Mouse (Mus musculus) layer of hippocampus, adult 18-20 months (tissue): ENCODE data around the gene Tm7sf2. TPM values are rescaled to one million over a fixed set of nuclear protein-coding genes. Genes with fewer than 3 reads are reported as not detected.
A peak's percentile ranks its signal among the peaks of the same experiment; 100 is the strongest.

ENCODE experiments used
- DNase-seq, 2 experiments: peaks; one replicate each; pipeline ENCODE4 v3.0.0; 2022; ENCODE audit warnings: low spot score in 2 of 2
- long read RNA-seq: library from polyadenylated mRNA; stranded (forward); transcript quantifications from one replicate; pipeline ENCODE4 v2.0.0, GENCODE M21; 2021
- total RNA-seq, 2 experiments: library from RNA; stranded (reverse); gene quantifications; 2 replicates each; pipeline ENCODE4 v1.2.3; 2021

Tm7sf2 gene
- 10 to 100 TPM; 22.4 to 24.4 TPM for total RNA-seq
- long read RNA-seq, transcript Tm7sf2-201 (10 exons, 1,471 nt) = major isoform, 8 of 24 reads
- long read RNA-seq, partial matches to known transcripts = 5 of 24 reads
- long read RNA-seq, other reads (novel, unspliced or antisense) = 10 of 24 reads

DNA sequence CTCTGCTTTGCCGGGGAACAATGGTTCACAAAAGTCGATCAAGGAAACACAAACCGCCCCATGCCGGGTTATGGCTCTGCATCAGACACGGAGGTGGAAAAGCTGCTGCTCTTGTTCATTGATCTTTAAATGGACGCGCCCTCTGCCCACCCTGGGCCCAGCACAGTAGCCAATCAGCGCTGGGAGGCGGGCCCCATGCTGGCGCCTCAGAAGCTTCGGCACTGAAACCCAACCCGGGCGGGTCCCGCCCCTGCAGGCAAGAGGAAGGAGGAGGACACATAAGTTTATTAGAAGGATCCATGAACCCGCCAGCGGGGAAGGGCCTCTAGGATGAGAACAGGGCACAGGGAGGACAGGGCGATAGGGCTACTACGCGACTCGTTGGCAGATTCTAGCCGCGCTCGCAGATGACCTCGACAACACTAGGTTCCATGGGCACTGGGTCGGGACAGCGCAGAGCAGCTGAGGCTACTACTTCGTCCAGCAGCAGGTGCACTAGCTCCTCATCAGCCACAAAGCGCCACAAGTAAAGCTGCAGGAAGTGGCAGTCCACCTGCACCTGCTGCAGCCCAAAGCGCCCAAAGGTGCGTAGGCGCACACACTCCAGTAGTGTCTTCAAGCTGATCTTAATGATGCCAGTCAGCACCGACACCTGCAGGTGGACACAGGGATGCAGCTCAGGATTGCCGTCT is at the start of gene Tm7sf2:
TSS of gene Tm7sf2 (minus strand) at position 650 of the 692 bp plus-strand sequence.
- peak; percentile 83 to 89 for DNase-seq

DNA sequence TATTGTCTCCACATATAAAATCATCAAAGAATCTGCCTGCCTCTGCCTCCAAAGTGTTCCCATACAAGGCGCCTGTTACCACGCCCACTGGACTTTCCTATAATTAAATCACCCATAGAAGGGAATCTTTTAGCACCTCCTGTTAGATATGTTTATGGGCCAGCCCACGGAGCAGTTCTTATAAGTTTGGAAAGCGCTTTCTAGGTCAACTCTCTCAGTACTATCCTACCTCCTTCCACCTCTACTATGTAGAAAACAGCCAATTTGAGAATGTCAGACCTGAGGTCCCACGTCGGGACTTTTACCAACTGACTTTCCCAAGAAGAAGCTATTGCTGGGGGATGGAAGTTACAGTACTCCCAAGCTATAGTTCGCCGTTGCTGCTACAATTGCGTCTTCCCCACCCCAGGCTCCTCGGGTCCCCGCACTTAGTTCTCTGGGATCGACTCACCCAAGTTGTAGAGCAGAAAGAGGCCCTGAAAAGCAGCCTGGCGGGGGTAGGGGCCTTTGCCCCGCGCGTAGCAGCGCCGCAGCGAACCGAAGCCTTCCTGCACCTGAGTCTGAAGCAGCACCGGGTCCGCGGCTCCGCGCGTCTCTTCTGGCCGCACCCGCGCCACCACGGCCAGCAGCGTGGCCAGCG is 49.3 kb upstream of the Tm7sf2 start:
- no peak for DNase-seq

DNA sequence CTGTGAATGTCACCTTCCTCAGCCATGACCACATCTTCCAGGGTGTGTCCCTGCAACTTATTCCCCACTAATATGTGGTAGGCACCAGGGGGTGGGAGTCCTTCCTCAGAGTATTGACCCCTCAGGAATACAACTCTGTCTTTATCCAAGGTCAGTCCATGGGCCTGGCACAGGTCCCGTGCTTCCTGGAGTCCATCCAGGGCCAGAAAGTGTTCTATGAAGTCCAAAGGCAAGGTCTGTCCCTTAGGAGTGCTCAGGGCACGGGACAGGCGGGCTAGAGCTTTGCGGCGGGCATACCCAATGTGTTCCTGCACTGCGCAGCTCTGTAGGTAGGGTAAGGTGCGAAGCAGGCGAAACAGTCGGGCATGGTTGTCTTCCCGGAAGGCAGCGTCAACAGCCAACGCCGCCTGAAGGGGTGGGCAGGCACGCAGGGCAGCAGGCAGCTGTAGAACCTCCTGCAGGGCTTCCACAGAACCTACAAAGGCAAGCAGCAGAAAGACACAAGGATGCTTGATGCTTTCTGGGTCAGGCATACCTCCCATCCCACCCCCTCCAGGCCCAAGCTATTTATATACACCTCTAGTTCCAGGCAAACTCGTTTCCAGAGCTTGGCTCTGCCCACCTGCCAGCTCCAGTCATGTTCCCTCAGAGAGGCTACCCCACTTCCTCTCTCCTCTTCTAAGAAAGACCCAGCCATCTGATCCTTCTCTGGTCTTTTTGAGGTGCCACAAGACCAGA is 48.1 kb upstream of the Tm7sf2 start:
- DNase-seq = no peak

DNA sequence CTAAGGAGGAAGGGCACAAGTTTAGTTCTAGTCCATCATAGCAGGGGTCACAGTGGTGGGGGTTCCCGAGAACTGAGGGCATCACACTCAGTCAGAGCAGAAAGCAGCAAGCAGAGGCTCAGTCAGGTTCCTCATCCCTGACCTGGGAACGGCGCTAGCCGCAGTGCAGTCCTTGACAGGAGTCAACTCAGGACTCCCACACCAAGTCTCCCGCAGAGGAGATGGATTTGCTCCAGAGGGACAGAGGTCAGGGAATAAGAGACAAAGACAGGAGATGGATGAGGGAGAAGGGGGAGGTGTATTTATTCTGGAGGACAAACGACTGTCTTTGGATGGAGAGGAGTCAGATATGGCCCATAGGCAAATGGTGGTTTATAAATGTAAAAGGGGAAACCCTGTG is 44.9 kb upstream of the Tm7sf2 start:
- no peak for DNase-seq

DNA sequence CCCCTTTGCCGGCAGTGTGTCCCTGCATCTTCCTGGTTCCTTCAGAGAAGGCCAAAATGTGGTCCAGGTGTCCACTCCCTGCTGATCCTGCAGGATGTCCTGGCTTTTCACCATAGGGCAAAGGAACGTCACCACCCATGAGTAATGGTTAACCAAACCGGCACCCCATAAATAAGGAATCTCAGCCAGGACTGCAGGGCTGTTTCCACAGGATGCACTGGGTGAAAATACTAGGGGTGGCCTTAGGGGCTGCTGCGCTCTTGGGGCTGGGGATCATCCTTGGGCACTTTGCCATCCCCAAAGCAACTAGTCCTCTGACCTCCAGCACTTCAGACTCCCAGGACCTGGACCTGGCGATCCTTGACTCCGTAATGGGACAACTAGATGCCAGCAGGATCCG is 37.4 kb upstream of the Tm7sf2 start, which contains the start of gene Naaladl1:
TSS of gene Naaladl1 (plus strand) at position 197 of the 400 bp plus-strand sequence.
- no peak for DNase-seq

DNA sequence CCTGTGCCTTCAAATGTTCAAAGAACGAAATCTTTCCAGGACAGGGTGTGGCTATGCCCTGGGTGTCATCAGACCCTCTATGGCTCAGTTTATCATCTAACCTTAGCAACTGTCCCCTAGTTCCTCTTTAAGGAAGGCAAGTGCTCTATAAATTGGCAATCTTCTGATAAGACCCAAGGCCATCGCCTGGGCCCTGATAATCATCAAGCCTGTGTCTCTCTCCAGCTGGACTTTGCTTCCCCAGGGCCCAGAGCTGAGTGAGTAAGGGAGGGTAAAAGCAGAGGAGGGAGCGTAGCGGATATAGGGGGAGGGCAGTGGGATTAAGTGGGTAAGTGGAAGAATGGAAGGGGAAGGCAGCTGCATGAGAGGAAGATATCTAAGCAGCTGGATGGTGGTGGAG is 36.3 kb upstream of the Tm7sf2 start:
- DNase-seq = no peak

DNA sequence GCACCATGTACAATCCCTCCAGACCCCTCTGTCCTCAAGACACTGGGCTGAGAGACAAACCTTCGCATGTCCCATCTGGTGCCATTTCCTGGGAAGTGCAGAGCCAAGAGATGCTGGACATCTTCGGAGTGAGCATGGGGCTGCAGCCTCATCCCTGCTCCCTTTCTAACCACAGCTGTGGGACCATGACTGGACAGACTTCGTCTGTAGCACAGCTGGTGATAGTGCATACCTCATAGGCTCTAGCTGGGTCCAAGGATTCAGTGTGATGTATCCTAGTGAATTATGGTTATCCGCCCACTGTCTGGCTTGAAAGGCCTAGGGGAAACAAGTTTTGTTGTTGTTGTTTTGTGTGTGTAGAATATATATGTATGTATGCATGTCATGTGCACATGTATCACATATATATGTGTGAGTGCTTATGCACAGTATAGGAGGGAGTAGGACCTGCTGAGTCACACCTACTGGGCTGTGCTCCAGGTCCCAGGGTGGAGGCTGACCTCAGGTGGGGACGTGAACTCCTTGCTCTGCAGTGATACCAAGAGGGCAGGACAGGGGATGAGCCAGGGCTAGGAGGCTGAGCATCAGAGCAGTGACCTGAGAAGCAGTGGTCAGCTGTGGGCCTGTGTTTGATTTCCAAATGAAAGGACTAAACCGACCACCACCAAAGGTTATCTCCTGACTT is 34.1 kb upstream of the Tm7sf2 start:
- DNase-seq = no peak

DNA sequence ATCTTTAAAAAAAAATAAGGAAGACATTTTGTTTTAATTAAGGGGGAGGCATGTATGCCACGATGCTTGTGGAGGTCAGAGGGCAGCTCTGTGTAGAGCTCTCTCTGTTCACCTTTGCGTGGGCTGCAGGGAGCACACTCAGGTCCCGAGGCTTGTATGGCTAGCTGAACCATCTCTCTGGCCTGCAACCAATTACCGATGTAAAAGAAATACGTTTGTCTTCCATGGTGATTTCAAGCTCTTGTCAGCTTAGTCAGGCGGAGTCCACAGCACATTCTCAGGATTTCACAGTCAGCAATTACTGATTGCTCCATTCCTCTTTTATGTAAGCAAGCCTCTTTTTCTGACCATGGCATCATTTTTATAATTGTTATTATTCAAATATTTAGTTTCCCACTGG is 33.0 kb upstream of the Tm7sf2 start:
- DNase-seq = no peak

DNA sequence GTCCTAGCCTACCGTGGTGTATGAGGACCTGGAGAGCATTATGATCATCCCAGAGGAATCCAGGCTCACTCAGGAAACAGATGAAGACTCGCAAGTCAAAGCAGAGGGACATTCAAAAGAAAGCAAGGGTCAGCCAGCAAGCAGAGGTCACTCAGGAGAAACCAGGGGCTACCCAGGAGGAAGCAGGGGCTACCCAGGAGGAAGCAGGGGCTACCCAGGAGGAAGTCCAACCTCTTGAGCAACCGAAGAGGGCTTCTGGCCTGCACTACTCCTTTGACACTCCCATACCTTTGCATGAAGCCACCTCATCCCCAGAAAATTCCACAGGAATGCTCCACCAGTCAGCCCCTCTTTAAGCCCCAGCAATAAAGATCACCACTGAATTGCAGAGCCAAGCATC is 29.7 kb upstream of the Tm7sf2 start:
- no peak for DNase-seq

DNA sequence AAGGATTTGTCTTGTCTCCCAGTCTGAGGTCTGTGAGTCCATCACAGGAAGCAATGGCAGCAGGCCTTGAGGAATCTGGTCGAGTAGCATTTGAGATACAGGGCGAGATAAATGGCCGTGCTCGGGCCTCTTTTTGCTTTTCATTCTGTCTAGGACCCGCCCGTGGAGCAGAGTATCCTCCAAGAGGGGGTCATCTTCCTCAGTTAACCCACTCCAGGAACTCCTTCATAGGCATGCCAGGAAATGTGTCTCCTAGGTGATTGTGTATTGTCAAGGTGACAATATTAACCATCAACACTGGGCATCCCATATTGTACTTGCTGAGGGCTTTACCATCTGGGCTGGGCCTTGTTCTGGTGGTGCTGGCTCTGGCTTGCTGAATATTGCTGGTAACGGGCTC is 25.9 kb upstream of the Tm7sf2 start, which contains the start of gene AC131692.1:
TSS of gene AC131692.1 (plus strand) at position 301 of the 400 bp plus-strand sequence.
- no peak for DNase-seq

DNA sequence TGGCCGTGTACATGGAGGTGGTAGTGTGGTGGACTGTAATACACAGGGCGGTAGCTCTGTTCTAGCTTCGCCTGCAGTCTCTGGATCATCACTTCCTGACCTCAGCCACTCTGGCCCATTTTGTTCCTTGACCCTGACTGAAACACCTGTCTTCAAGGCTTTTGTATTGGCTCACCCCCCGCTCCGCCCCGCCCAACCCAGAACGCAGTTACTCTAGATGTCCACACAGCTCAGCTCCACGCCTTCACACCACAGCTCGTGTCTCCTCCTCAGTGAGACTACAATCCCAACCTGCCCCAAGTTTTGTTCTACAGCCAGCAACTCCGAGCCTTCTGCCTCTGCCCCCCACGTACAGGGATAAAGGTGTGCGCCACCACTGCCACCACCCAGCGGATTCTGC is 20.7 kb upstream of the Tm7sf2 start:
- DNase-seq = no peak

DNA sequence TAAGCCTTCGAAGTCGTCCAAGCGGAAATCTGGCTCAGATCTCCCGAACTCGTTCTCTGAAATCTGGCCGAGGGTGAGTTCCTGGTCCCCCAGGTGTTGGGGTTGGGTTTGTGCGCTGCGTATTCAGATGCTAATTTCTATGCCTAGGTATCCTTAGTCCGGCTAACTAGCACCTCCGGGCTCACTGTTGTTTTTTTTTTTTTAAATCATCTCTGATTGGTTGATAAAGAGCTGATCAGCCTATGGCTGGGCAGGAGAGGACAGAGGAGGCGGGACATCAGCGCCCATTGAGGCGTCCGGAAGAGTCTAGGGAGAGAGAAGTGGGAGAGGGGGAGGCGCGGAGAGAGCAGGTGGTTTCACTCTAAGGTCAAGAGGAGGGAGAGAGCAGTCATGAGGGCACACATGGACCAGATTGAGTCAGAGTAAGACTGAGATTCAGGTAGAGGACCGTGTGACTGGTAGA is 17.3 kb upstream of the Tm7sf2 start:
- DNase-seq = no peak

DNA sequence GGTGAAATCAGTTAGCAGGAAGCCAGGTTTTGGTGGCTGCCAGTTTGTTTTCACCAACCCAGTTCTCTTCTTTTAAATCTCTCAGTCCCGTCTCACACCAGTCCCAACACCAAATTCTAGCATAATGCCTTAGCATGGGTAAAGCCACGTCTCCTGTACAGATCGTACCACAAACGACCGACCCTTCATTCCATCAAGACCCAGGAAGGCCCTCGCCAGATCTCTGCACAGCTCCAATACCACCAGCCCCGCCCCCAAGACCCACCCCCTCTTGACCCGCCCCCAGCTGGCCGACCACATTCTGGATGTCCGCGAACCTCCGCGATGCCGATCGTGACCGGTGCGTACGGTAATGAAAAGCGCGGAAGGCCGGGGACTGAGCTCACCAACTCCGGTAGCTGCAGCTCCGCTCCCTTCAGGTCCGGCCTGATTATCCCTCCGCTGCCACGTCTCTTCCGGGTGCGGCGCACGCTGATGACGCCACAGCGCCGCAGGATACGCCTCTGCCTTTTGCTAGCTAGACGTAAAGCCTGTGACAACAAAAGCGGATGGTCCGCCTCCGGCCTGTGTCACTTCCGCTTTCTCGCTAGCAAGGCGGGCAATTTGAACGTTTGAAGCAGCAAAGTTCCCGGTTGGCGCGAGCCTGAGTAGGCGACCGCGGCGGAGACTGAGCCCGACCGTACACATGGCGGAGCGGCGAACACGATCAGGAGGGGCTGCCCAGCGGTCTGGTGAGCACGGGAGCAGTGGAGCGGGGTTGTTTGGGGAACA is 16.5 kb upstream of the Tm7sf2 start, which contains the start of the genes Zfpl1 and Cdca5:
TSS of gene Zfpl1 (minus strand) at position 479 of the 771 bp plus-strand sequence.
TSS of gene Cdca5 (plus strand) at position 506 of the 771 bp plus-strand sequence.
- peak; percentile 95 to 97 for DNase-seq

DNA sequence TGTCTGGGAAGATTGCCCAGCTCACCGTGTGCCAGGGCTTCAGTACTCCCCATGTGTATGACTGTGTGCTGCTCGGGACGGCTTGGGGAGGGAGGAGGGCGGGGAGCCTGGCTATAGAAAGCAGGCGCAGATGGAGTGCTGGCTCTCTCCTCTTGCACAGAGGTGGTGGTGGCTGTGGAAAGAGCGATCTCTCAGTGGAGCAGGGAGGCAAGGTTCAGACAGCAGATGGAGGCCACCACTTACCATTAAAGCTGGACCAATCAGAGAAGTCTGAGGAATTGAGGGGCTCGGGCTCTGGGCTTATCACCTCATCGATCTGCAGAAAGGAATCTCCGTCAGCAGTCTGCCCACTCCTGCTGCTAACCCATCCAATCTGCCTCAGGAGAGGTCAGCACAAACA is 14.0 kb upstream of the Tm7sf2 start, which contains the start of gene Gm28374:
TSS of gene Gm28374 (minus strand) at position 101 of the 400 bp plus-strand sequence.
- no peak for DNase-seq

DNA sequence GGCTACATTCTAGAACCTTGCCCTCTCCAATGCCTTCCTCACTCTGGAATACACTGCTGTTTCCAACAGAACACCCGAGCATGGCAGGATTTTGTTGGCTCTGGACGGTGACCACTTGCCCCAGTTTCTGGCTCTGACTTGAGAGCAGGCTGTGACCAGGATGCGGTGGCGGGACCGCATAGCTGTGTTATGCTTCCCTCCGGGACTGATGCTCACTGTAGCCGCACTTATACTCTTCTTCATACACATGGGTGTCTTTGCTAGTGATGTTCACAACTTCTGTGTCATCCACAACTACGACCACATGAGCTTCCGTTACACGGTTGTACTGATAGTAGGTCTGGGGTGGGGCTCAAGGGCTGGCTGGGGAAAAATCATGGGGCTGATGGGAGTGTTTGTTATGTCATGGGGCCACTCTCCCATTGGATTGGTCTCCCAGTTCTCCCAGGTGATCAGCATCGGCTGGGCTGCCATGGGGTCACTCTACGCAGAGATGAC is 11.9 kb upstream of the Tm7sf2 start, which contains the start of gene Tmem262:
TSS of gene Tmem262 (plus strand) at position 51 of the 498 bp plus-strand sequence.
- DNase-seq = no peak

DNA sequence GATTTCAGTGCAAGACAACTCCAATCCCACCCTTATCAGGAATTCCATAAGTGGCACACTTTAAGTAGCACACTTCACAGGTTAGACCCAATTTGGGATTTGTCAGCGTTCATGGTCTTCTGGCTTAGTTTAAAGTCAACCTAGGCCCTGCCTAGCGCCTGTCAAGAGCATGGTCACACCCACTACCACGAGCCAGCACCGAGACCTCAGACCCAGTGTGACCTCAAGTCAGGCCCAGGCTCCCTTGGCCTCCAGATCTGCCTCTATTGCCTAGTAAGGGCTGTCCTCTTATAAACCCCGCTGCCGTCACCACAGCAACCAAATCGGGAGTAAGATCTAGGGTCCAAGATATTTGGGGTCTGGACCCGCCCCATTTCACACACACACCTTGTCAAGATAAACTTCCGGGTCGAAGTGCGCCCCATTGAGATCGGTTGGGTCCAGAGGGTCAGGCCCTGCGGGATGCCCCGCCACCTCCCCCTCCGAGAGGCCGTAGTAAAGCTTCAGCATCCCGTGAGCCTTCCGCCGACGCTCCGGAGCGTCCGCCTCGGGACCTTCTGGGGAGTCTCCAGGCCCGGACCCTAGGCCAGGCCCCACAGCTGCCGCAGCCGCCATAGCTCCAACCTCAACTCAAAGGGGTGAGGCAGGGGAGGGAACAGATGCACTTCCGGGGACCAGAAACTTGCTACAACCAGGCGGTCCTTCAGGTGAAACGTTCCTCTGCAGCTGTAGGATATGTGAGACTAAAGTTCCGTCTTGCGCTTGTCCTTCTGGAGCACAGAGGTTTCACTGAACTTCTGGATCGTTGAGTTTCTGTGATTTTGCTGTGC is 8.6 kb upstream of the Tm7sf2 start, which contains the start of gene Vps51:
TSS of gene Vps51 (minus strand) at position 668 of the 830 bp plus-strand sequence.
- DNase-seq = peak; percentile 81 to 92

DNA sequence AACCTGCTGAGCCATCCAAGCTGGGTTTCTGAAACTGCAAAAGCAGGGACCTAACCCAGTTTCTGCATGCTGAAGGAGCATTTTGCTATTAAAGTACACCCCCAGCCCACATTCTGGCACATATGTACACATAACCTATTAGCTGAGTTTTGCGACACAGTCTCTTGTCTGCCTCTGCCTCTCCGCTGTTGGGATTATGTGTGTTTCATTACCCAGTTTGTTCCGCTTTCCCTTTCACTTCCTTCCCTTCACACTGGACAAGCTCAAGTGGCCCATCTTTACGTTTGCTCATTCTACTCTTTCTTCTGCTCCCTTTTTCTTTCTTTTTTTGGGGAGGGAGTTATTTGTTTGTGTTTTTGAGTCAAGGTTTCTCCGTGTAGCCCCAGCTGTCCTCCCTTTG is 5.7 kb upstream of the Tm7sf2 start:
- no peak for DNase-seq

DNA sequence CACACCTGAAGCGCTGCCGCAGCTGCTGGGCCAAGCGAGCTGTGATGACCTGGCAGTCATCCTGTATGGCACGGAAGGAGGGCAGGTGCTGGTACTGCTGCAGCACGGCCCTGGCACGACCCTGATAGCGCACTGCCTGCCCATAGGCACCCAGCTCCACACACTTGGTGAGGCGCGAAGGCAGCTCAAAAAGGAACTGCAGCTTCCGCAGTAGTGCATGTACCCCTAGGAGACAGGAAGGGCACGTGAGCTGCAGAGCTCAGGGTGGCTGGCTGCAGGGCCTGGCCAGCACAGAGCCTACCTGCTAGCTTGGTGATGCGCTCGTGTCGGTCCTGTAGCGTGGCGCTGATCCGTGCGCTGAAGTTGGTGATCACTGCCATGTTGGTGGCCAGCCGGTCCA is 3.1 kb upstream of the Tm7sf2 start:
- no peak for DNase-seq
